Mouse (Mus musculus) liver, embryonic 11.5 days (tissue): ENCODE data around the gene Cubn. TPM values are rescaled to one million over a fixed set of nuclear protein-coding genes. Genes with fewer than 3 reads are reported as not detected.

Experiments used
- ATAC-seq: fragments of 200-750 bp; cut with Nextera tagmentation; replicated peaks from 2 replicates; pipeline ENCODE4 v1.8.0; 2017; ENCODE audit warnings: moderate number of reproducible peaks, mild to moderate bottlenecking, moderate TSS enrichment, moderate library complexity; ENCODE audit not compliant: low FRiP score
- DNase-seq: peaks from one replicate; pipeline ENCODE4 v3.0.0-alpha.2; 2017; ENCODE audit warnings: low spot score
- H3K27ac ChIP-seq: fragments of 300-500 bp; sonication (generic); 2 replicates; pipeline ENCODE4 v1.5.1; 2014; ENCODE audit warnings: mild to moderate bottlenecking, low read depth, low read length, control low read depth
- H3K27me3 ChIP-seq: fragments of 300-500 bp; sonication (generic); replicated peaks from 2 replicates; pipeline ENCODE4 v1.6.1; 2014; ENCODE audit warnings: low read length, mixed read lengths; ENCODE audit not compliant: control insufficient read depth, insufficient read depth
- H3K36me3 ChIP-seq: fragments of 300-500 bp; sonication (generic); 2 replicates; pipeline ENCODE4 v1.6.1; 2014; ENCODE audit warnings: mild to moderate bottlenecking, low read length, moderate library complexity, mixed read lengths; ENCODE audit not compliant: control insufficient read depth, insufficient read depth
- H3K4me1 ChIP-seq: fragments of 300-500 bp; sonication (generic); replicated peaks from 2 replicates; pipeline ENCODE4 v1.6.1; 2014; ENCODE audit warnings: low read length, mixed read lengths; ENCODE audit not compliant: control insufficient read depth, insufficient read depth
- H3K4me2 ChIP-seq: fragments of 300-500 bp; sonication (generic); 2 replicates; pipeline ENCODE4 v1.6.1; 2014; ENCODE audit warnings: mild to moderate bottlenecking, control low read depth, moderate library complexity
- H3K4me3 ChIP-seq: fragments of 300-500 bp; sonication (generic); 2 replicates; pipeline ENCODE4 v1.5.1; 2014; ENCODE audit warnings: low read depth, low read length, control low read depth
- H3K9ac ChIP-seq: fragments of 300-500 bp; sonication (generic); 2 replicates; pipeline ENCODE4 v1.6.1; 2014; ENCODE audit warnings: low read depth, low read length, control low read depth
- H3K9me3 ChIP-seq: fragments of 300-500 bp; sonication (generic); 2 replicates; pipeline ENCODE4 v1.6.1; 2016; ENCODE audit warnings: low read length, inconsistent platforms, mixed read lengths; ENCODE audit not compliant: control insufficient read depth
- WGBS: fragments of 180-500 bp; shearing (Covaris S2); extraction: QIAGEN DNeasy Blood & Tissue Kit; methylation state at CpG from one replicate; pipeline ENCODE4 v1.1.7; 2014; 5-methylcytosine and 5-hydroxymethylcytosine counted together
- polyA plus RNA-seq: library from polyadenylated mRNA; unstranded; fragments of >200 nt; fragmentation: Nextera tagmentation; extraction: Ambion mirVana; gene quantifications from 2 replicates; pipeline ENCODE4 v1.2.1, GENCODE M21; 2014

Cubn gene
- polyA plus RNA-seq, 1 experiment from 2014 or later: 0.15 TPM

GRCm38 (mm10) chr2:13438275-13438845 is 53.3 kb downstream of the Cubn start:
- no peak overlapping the region for H3K4me2 ChIP-seq
- H3K36me3 ChIP-seq: no peaks in the 10 kb centered on the region
- H3K4me3 ChIP-seq: no peak overlapping the region
- no peaks in the 10 kb centered on the region for H3K27me3 ChIP-seq
- no peak for DNase-seq
- no peak overlapping the region for H3K9ac ChIP-seq
- 84% methylated on average over 3 of the region's 3 CpGs for WGBS
- no peaks in the 10 kb centered on the region for H3K4me1 ChIP-seq
- no peak overlapping the region for H3K27ac ChIP-seq
- no peak for ATAC-seq
- no peaks in the 10 kb centered on the region for H3K9me3 ChIP-seq

GRCm38 (mm10) chr2:13432002-13432401 is 59.6 kb downstream of the Cubn start:
- DNase-seq (no peak), ATAC-seq (no peak)
- Histone ChIP-seq H3K4me3 (no peak overlapping the region), H3K4me1 (no peaks in the 10 kb centered on the region), H3K9me3 (no peaks in the 10 kb centered on the region), H3K9ac (no peak overlapping the region), H3K4me2 (no peak overlapping the region), H3K36me3 (no peaks in the 10 kb centered on the region), H3K27ac (no peak overlapping the region), H3K27me3 (no peaks in the 10 kb centered on the region)
- 80% methylated on average over 4 of the region's 4 CpGs for WGBS

GRCm38 (mm10) chr2:13421974-13422760 is 69.4 kb downstream of the Cubn start:
- Histone ChIP-seq H3K27me3 (no peaks in the 10 kb centered on the region), H3K4me3 (no peak overlapping the region), H3K9ac (no peak overlapping the region), H3K36me3 (no peaks in the 10 kb centered on the region), H3K9me3 (no peaks in the 10 kb centered on the region), H3K4me2 (no peak overlapping the region), H3K27ac (no peak overlapping the region), H3K4me1 (no peaks in the 10 kb centered on the region)
- no peak for ATAC-seq
- 85% methylated on average over 14 of the region's 14 CpGs for WGBS
- no peak for DNase-seq

- Histone ChIP-seq H3K27ac (no peak overlapping the region), H3K9ac (no peak overlapping the region), H3K4me1 (peaks cover 5% of the 10 kb centered on the region), H3K9me3 (no peaks in the 10 kb centered on the region), H3K4me2 (no peak overlapping the region), H3K4me3 (no peak overlapping the region), H3K36me3 (no peaks in the 10 kb centered on the region), H3K27me3 (no peaks in the 10 kb centered on the region)
- WGBS: 85% methylated on average over 3 of the region's 3 CpGs
- no peak for DNase-seq
- ATAC-seq: no peak
Observed at GRCm38 (mm10) chr2:13416765-13417524, 74.7 kb downstream of the Cubn start.

- H3K27me3 ChIP-seq: no peaks in the 10 kb centered on the region
- peak; percentile 94 for ATAC-seq
Observed at GRCm38 (mm10) chr2:13413520-13414178, 78.0 kb downstream of the Cubn start.

GRCm38 (mm10) chr2:13410660-13411059 is 81.0 kb downstream of the Cubn start:
- no peak overlapping the region for H3K4me2 ChIP-seq
- DNase-seq: no peak
- H3K4me3 ChIP-seq: no peak overlapping the region
- no peaks in the 10 kb centered on the region for H3K36me3 ChIP-seq
- H3K4me1 ChIP-seq: peaks cover 8% of the 10 kb centered on the region
- no peak overlapping the region; the same call in 1 of the 2 replicates for H3K27ac ChIP-seq
- no peak overlapping the region for H3K9ac ChIP-seq
- H3K9me3 ChIP-seq: no peaks in the 10 kb centered on the region
- no peaks in the 10 kb centered on the region for H3K27me3 ChIP-seq
- ATAC-seq: no peak
- WGBS: 62% methylated on average over 5 of the region's 5 CpGs

More at GRCm38 (mm10) chr2:13413520-13414178, 78.0 kb downstream of the Cubn start:
- Histone ChIP-seq H3K36me3 (no peaks in the 10 kb centered on the region), H3K9ac (peak overlapping the region; percentile 41), H3K27ac (peak overlapping the region; percentile 80), H3K4me3 (no peak overlapping the region), H3K9me3 (no peaks in the 10 kb centered on the region), H3K4me2 (peak overlapping the region; percentile 13; the same call in 1 of the 2 replicates), H3K4me1 (peaks cover 8% of the 10 kb centered on the region)
- WGBS: 26% methylated on average over 4 of the region's 4 CpGs
- DNase-seq: peak; percentile 41

DNA sequence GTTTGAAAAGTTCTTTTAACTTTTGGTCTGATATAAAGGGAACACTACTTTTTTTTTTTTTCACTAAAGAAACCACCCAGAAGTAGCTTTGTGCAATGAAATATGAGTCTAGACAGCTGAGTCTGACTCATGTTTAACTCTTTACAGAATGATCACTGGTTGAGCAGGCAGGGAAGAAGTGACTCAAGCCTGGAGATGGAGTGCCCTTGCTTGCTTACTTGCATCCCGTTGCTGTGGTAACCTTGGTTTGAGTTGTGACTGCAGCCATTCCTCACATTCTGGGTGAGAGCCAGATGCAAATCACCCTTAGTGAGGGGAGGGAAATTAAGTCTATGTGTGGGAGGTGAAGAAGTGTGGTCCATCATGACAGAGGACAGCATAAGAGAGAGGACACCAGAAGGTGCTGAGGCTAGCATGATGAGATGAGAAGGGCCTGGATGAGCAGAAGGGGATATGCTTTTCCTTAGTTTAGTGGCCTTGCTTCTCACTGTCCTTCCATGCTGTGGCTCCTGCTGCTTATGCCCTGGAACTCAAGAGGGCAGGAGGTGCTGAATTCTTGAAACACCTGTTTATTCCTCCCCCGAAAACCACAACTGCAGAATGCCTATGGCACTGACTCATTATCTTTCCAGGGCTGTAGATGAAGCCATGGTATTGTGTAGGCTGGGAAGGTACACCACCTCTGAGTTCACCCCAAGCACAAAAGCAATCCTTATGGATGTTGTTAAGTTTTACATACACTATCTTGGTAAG is 81.7 kb downstream of the Cubn start:
- WGBS: 71% methylated on average over 2 of the region's 2 CpGs
- ATAC-seq (no peak), DNase-seq (no peak)
- Histone ChIP-seq H3K4me3 (no peak overlapping the region), H3K4me2 (no peak overlapping the region), H3K9me3 (no peaks in the 10 kb centered on the region), H3K36me3 (no peaks in the 10 kb centered on the region), H3K27ac (no peak overlapping the region), H3K27me3 (no peaks in the 10 kb centered on the region), H3K4me1 (peaks cover 8% of the 10 kb centered on the region), H3K9ac (no peak overlapping the region)

GRCm38 (mm10) chr2:13408333-13408732 is 83.3 kb downstream of the Cubn start:
- Histone ChIP-seq H3K4me2 (no peak overlapping the region), H3K9ac (no peak overlapping the region), H3K27ac (no peak overlapping the region), H3K27me3 (no peaks in the 10 kb centered on the region), H3K4me3 (no peak overlapping the region), H3K36me3 (no peaks in the 10 kb centered on the region), H3K4me1 (peaks cover 4% of the 10 kb centered on the region), H3K9me3 (no peaks in the 10 kb centered on the region)
- WGBS: 85% methylated on average over 3 of the region's 3 CpGs
- DNase-seq (no peak), ATAC-seq (no peak)
